Mouse (Mus musculus): ENCODE measurements around the gene Lrp1.

The Lrp1 gene

DNA sequence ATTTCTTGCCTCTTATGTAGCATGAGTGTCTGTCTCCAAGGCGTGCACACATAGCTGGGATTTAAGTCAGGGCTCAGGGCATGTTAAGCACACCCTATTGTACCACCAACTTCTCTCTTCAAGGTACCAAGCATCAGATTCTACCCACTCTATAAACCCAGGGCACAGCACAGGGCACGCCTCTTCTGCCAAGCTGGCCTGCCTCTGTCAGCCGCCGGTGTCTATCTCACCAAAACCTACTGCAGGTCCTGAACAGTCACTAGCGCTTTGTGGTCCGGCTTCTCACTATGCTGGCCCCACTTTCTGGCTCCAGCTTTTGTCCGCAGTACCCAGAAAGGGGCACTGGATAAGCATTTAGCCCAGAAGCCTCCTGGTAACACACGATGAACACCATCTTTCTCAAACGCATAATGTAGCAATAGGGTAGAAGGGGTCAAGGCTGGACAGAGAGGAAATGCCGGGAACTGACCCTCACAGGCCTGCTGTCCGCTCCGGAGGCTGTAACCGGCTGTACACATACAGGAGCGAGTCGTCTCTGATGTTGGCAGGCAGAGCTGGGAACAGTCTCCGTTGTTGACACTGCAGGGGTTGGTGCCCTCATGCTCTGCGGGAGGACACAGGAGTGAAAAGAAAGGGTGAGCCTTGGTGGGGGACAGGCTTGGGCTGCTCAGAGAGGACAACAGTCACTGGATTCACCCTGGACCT is 49.9 kb downstream of the Lrp1 start:
- in situ Hi-C loops (cut with MboI; ENCODE audit: unreplicated experiment in 2 of 2): loop anchor here in 1 of 2 experiments (10.0 kb wide), 1 partner anchor 54 kb away; the partner anchor contains the start of gene Lrp1

- in situ Hi-C loops (cut with MboI; ENCODE audit: unreplicated experiment in 2 of 2): loop anchor here in 1 of 2 experiments (10.0 kb wide), 1 partner anchor 54 kb away; the partner anchor contains the start of gene Lrp1
These were observed 50.6 kb downstream of the Lrp1 start for GRCm38 (mm10) chr10:127570384-127570783.

DNA sequence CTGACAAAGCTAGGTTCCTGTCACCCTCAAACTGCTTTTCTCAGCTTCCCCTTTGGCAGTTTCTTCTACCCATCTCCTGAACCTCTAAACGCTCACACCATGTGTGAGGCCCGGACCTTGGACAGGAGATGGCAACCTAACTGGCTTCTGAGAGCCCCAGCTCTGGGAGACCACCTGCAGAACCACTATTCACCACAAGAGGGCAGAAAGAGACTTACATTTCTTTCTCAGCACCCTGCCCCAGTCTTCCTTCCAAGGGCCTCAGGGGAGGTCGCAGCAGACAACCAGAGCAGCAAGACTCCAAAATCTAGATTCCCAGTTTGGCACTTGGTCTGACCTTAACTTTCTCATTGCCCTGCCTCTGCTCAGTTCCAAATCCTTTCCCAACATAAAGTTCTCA is 51.5 kb downstream of the Lrp1 start:
- in situ Hi-C loops (cut with MboI; ENCODE audit: unreplicated experiment in 2 of 2): loop anchor here in 1 of 2 experiments (5.0 kb wide), 2 partner anchors 368 to 438 kb away; partner anchors contain the start of gene Hsd17b6

- in situ Hi-C loops (cut with MboI; ENCODE audit: unreplicated experiment in 2 of 2): loop anchor here in 1 of 2 experiments (5.0 kb wide), 2 partner anchors 371 to 441 kb away; partner anchors contain the start of gene Hsd17b6
These were observed 54.2 kb downstream of the Lrp1 start for GRCm38 (mm10) chr10:127566553-127567326.

DNA sequence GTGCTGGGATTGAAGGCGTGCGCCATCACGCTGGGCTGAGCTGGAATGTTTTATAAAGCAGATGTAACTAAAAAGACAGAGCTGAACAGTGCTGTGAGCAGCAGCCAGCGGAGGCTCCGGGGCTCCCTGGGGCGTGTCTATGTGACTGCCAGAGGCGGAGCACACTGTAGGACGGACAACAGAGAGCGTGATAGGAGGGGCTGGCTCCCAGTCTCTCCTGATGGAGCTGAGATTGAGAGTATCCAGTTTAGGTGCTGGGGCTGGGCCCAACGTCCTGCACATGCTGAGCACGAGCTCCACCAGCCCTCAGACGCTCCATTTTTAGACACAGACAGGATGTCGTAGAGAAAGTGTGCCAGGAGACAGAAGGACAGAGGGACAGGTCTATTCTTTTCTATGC is 56.6 kb downstream of the Lrp1 start:
- in situ Hi-C loops (cut with MboI; ENCODE audit: unreplicated experiment in 2 of 2): no loop called here

GRCm38 (mm10) chr10:127563840-127564239 is 57.1 kb downstream of the Lrp1 start:
- in situ Hi-C loops (cut with MboI; ENCODE audit: unreplicated experiment in 2 of 2): no loop called here

DNA sequence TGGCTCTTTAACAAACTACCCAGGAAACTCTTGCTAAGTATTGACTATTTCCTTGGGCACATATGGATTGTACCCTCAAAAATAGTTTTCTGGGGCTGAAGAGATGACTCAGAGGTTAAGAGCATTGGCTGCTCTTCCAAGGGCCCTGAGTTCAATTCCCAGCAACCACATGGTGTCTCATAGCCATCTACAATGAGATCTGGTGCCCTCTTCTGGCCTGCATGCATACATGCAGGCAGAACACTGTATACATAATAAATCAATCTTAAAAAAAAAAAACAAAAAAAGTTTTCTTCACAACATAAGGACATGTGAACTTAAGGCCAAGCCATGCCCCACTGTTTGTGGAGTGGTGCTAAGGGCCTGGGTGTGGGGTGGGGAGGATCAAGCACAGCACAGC is 59.8 kb downstream of the Lrp1 start:
- in situ Hi-C loops (cut with MboI; ENCODE audit: unreplicated experiment in 2 of 2): no loop called here

- in situ Hi-C loops (cut with MboI; ENCODE audit: unreplicated experiment in 2 of 2): no loop called here
These were observed 63.6 kb downstream of the Lrp1 start for GRCm38 (mm10) chr10:127557397-127557796.

DNA sequence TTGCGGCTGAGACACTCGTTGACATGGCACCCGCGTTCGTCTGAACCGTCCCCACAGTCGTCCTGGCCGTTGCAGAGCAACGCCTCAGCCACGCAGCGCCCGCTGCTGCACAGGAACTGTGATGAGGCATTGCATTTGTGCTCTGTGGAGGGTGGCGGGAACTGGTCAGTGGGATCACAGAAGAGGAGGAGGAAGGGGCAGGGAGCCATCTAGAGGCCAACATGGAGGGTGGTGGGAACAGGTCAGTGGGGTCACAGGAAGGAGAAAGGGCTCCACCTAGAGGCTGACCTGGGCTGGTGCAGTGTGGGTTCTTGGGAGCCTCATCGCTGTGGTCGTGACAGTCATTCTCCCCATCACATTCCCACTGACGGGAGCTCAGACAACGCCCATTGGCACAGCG is 65.2 kb downstream of the Lrp1 start:
- in situ Hi-C loops (cut with MboI; ENCODE audit: unreplicated experiment in 2 of 2): no loop called here

GRCm38 (mm10) chr10:127549892-127550291 is 71.1 kb downstream of the Lrp1 start:
- in situ Hi-C loops (cut with MboI; ENCODE audit: unreplicated experiment in 2 of 2): no loop called here

GRCm38 (mm10) chr10:127548236-127548635 is 72.7 kb downstream of the Lrp1 start:
- in situ Hi-C loops (cut with MboI; ENCODE audit: unreplicated experiment in 2 of 2): no loop called here

- in situ Hi-C loops (cut with MboI; ENCODE audit: unreplicated experiment in 2 of 2): no loop called here
These were observed 74.4 kb downstream of the Lrp1 start for GRCm38 (mm10) chr10:127546505-127546904.

GRCm38 (mm10) chr10:127544375-127544774 is 76.6 kb downstream of the Lrp1 start:
- in situ Hi-C loops (cut with MboI; ENCODE audit: unreplicated experiment in 2 of 2): loop anchor here (5.0 kb wide), 1 partner anchor 37 kb away; no protein-coding TSS in a partner anchor

DNA sequence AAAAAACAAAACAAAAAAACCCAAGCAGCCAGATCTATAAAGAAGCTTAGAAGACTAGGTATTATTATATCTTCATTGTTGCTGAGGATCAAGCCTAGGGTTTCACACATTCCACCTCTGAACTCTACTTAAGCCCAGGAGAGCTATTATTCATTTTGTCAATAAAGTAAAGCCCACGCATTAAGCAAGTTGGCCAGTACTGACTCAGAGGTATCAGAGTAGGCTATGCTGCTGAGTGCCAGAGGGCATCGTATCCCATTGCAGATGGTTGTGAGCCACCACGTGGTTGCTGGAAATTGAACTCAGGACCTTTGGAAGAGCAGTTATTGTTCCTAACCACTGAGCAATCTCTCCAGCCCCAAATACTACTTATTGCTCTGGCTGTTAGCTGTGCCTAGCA is 77.0 kb downstream of the Lrp1 start:
- in situ Hi-C loops (cut with MboI; ENCODE audit: unreplicated experiment in 2 of 2): loop anchor here (5.0 kb wide), 1 partner anchor 37 kb away; no protein-coding TSS in a partner anchor

DNA sequence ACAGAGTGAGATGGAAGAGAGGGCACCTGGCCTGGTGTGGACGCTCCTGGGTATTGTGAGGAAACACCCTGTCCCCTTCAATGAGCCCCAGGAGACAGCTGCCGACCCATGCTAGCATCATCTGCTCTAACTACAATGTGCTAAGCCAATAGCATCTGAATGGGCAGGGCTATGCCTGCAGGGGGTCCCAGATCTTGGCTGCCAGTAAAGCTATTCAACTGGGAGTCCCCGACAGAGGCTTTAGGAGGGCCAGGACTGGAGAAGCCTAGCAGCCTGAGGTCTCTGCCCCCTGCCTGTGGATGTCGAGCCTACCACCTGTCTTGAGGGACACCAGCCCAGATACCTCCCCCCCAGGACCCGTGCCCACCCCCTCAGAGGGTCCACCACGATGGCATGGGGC is 78.2 kb downstream of the Lrp1 start:
- in situ Hi-C loops (cut with MboI; ENCODE audit: unreplicated experiment in 2 of 2): loop anchor here (5.0 kb wide), 1 partner anchor 35 kb away; no protein-coding TSS in a partner anchor

DNA sequence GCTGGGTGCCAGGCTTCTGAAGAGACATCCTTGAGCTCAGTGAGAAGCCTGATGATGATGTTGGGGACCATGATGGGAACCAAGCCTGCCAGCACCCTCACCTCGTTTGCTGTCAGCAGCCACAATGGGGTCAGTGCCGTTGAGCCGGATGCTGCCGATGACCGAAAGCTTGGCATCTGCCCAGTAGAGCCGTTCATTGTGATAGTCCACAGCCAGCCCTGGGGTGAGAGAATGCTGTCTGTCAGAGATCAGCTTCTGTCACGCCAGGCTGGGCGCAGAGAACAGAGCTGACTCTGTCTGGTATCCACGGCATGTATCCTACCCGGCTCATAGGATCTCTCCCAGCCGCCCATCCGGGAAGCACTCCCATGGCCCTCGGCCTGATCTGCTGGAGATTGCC is 78.9 kb downstream of the Lrp1 start:
- in situ Hi-C loops (cut with MboI; ENCODE audit: unreplicated experiment in 2 of 2): loop anchor here (5.0 kb wide), 1 partner anchor 35 kb away; no protein-coding TSS in a partner anchor

DNA sequence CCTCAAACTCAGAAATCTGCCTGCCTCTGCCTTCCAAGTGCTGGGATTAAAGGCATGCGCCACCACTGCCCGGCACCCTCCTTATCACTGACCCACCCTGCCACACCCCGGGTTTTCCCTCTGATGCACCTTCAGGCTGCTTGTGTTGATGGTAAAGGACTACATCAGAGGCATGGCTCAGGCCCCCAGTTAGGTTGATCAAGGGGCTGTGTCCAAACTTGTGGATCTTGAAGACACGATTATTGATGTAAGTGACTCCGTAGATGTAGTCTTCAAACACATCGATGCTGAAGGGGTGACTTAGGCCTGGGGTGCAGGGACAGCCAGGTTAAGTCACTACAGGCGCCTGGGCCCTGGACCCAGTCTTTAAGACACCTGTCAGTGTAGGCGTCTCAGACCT is 79.4 kb downstream of the Lrp1 start:
- in situ Hi-C loops (cut with MboI; ENCODE audit: unreplicated experiment in 2 of 2): loop anchor here (5.0 kb wide), 1 partner anchor 34 kb away; no protein-coding TSS in a partner anchor

DNA sequence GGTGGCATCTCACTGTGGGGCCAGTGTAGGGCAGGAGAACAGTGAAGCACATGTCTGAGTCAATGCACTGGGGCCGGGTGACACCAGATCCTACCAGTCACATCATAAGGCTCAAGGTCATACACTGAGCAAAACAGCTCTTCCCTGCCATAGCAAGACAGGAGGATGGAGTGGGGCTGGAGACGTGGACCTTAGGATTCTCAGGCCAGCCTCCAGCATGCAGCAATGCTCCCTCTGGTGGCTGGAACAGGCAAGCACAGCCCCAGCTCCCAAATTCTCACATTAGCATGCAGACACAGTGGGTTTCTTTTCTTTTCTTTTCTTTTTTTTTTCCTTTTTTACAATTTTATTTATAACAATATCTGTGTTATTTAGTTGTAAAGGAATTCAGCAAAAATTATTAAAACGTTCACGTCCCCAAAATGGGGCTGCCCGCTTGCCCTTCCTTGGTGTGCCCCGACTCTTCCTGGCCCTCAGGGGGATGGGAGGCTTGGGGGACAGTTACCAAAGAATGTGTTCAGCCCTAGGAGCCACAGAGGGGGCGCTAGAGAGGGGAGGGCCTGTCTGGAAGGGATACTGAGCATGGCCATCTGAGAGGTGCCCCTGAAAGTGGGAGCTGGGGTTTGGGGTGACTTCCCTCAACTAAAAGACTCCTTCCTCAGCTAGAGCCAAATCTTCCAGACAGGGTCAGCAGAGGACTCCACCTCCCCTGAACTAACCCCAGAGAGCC is 82.9 kb downstream of the Lrp1 start:
- in situ Hi-C loops (cut with MboI; ENCODE audit: unreplicated experiment in 2 of 2): no loop called here

DNA sequence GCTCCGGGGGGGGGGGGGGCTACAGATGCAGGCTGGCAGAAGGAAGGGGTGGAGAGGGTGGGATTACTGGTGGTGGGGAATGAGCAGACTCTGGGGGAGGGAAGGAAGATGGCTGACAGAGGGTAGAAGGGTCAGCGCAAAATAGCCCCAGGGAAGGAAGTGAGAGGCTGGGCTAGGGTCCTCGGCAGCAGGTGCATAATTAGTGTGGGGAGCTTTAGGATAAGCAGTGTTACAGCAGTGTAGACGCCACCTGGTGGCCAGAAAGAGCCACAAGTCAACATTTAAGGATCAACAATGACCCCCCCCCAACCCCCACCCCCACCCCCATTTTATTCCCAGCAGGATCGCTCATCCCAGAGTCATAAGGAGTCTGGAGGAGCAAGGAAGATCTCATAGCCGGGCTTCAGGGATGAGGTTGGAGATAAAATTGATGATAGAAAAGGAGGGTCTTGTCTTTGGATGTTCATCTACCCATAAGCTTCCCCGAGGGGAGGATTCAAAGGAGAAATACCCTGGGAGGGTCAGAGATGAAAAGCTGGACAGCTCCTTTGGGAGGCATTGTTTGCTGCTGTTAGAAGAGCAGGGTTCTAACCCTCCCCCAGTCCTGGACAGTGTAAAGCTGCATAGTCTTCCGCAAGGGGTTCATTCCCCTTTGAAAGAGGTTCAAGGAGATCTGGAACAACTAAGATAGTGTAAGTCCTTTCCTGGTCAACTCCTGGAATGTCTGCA is 84.2 kb downstream of the Lrp1 start:
- in situ Hi-C loops (cut with MboI; ENCODE audit: unreplicated experiment in 2 of 2): no loop called here

DNA sequence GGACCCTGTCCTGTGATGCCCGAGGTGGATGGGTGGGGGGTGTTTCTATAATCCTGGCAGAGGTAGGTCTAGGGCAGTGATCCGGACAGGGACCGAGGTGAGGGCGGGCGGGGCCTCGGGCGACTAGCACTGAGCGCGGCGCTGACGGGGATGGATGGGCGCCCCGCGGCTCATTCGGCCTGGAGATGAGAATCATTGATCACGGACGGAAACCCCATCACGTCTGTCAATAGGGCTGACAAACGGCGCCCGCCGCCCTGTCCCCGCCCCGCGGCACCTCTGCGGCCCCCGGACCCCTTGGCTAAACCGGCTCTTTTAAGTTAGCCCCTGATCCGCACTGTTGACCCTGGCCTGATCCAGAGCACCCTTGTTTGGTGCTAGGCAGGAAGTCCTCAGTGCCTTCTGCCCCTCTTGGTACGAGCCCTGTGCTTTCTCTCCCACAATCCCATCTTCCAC is 86.0 kb downstream of the Lrp1 start:
- in situ Hi-C loops (cut with MboI; ENCODE audit: unreplicated experiment in 2 of 2): no loop called here
